In the genomic region with DNA sequence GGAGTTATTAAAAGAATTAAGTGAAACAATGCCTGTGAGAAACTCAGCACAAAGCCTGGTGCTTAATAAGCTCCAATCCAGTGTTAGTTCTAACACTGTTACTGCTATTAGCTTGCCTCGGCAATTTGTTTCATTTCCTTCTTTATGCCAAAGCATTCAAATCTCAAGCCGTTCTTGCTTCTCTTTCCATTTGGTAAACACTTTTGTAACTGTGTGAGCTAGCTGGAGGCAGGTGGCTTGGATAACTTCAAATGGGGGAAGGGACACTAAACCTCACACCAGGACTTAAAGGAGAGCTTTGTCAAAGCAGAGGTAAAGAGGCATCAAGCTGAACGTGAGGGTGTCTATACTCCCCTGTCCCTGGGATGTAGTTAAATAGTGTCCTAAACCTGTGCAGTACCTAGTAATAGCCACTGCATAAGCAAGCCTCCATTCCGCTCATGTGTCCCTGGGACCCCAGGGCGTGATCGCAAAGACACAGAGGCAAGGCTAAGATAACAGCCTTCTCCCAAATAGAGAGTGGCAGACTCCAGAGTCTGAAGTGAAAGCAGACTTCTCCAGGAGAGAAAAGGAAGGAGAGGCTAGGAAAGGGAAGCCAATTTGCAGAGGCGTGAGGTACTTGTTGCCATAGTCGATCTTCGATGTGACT, we compare ENCODE assay signal across 23 mouse cellular contexts. TPM values are rescaled to one million over a fixed set of nuclear protein-coding genes. Genes with fewer than 3 reads are reported as not detected.
DNase-seq lines count a peak whose midpoint lies in the region; ATAC-seq lines count a peak whose summit lies in the region.
"Had no signal": no experiment of that assay in that cellular context is flagged by ENCODE, and none has a peak within 500 bp of the region (broad histone marks: within the 10 kb centered on the region; RNA-seq: fewer than 3 reads in every experiment).

No protein-coding gene starts in this region.

- H3K27me3 ChIP-seq in liver, embryonic 11.5 days (replicated peaks; ENCODE audit: control insufficient read depth, insufficient read depth, low read length): no peaks in the 10 kb centered on the region
- no peaks in the 10 kb centered on the region for H3K27me3 ChIP-seq in liver, embryonic 15.5 days
- H3K27me3 ChIP-seq: embryonic facial prominence, embryonic 12.5 days; forebrain, embryonic 12.5 days; heart, embryonic 15.5 days; hindbrain, embryonic 15.5 days had no signal

- H3K9ac ChIP-seq in liver, embryonic 11.5 days (ENCODE audit: low read depth, low read length): no peak overlapping the region
- no peak overlapping the region for H3K9ac ChIP-seq in liver, embryonic 15.5 days
- H3K9ac ChIP-seq: embryonic facial prominence, embryonic 12.5 days; forebrain, embryonic 12.5 days; heart, embryonic 15.5 days; hindbrain, embryonic 15.5 days had no signal

- H3K27ac ChIP-seq in liver, embryonic 11.5 days (ENCODE audit: low read depth, low read length): no peak overlapping the region
- no peak overlapping the region for H3K27ac ChIP-seq in liver, embryonic 15.5 days (replicated peaks)
- H3K27ac ChIP-seq: embryonic facial prominence, embryonic 12.5 days; forebrain, embryonic 12.5 days; heart, adult 2 months; heart, embryonic 15.5 days; hindbrain, embryonic 10.5 days; hindbrain, embryonic 15.5 days had no signal

- DNase-seq in heart, adult 11 months: peak; percentile 34
- no peak for DNase-seq in heart, adult 18-20 months
- DNase-seq in ZHBTc4 (ENCODE audit: low read depth, low spot score): peak; percentile 5
- DNase-seq in liver, embryonic 11.5 days (ENCODE audit: low spot score): no peak
- no peak for DNase-seq in left cerebral cortex, postnatal 10 days (ENCODE audit: extremely low spot score in 1 of 2, low spot score in 2 of 2)
- DNase-seq in adrenal gland, postnatal 36 days: no peak
- no peak for DNase-seq in gastrocnemius, adult 8-10 months (ENCODE audit: low spot score in 2 of 2)
- DNase-seq: adrenal gland, adult 8-10 months; cerebellum, adult 18-20 months; cerebellum, adult 9-11 months; gastrocnemius, postnatal 14 days; heart, adult 2 months; heart, postnatal 14 days had no signal

- 0 out of 2 replicates have a peak, but pooled peaks cover 2% of the 10 kb centered on the region for H3K4me1 ChIP-seq in liver, embryonic 11.5 days (replicated peaks; ENCODE audit: control insufficient read depth, insufficient read depth, low read length)
- H3K4me1 ChIP-seq in liver, embryonic 15.5 days (replicated peaks): peaks cover 12% of the 10 kb centered on the region; the same call in 1 of the 2 replicates
- H3K4me1 ChIP-seq: embryonic facial prominence, embryonic 12.5 days; heart, embryonic 15.5 days; hindbrain, embryonic 15.5 days had no signal

- H3K9me3 ChIP-seq in liver, embryonic 11.5 days (ENCODE audit: control insufficient read depth, low read length): no peaks in the 10 kb centered on the region
- no peaks in the 10 kb centered on the region for H3K9me3 ChIP-seq in liver, embryonic 15.5 days (replicated peaks)
- H3K9me3 ChIP-seq: embryonic facial prominence, embryonic 12.5 days; forebrain, embryonic 12.5 days; heart, embryonic 15.5 days; hindbrain, embryonic 10.5 days; hindbrain, embryonic 15.5 days had no signal

- peak; percentile 57; the same call in 1 of the 2 replicates for ATAC-seq in liver, embryonic 11.5 days (replicated peaks; ENCODE audit: low FRiP score)
- ATAC-seq in liver, embryonic 15.5 days (ENCODE audit: insufficient read depth): 0 out of 2 replicates have a peak, but pooled peaks have one; percentile 22
- ATAC-seq: forebrain, embryonic 16.5 days; intestine, embryonic 16.5 days; Patski had no signal

- H3K4me3 ChIP-seq in liver, embryonic 11.5 days (ENCODE audit: low read depth, low read length): no peak overlapping the region
- H3K4me3 ChIP-seq in liver, embryonic 15.5 days (replicated peaks): no peak overlapping the region
- H3K4me3 ChIP-seq: embryonic facial prominence, embryonic 12.5 days; forebrain, embryonic 12.5 days; heart, adult 2 months; heart, embryonic 15.5 days; hindbrain, embryonic 10.5 days; hindbrain, embryonic 15.5 days had no signal

- H3K36me3 ChIP-seq in liver, embryonic 11.5 days (ENCODE audit: control insufficient read depth, insufficient read depth, low read length): no peaks in the 10 kb centered on the region
- H3K36me3 ChIP-seq in liver, embryonic 15.5 days (replicated peaks): no peaks in the 10 kb centered on the region
- H3K36me3 ChIP-seq: embryonic facial prominence, embryonic 12.5 days; forebrain, embryonic 12.5 days; heart, embryonic 15.5 days; hindbrain, embryonic 10.5 days; hindbrain, embryonic 15.5 days had no signal

- intact Hi-C loops in left cerebral cortex, postnatal 10 days (cut with DNase I): no loop called here

- 82% methylated on average over 9 of the region's 9 CpGs for WGBS in liver, embryonic 11.5 days
- 68% methylated on average over 9 of the region's 9 CpGs for WGBS in liver, embryonic 15.5 days (ENCODE audit: insufficient replicate concordance)

- no peak overlapping the region for H3K4me2 ChIP-seq in liver, embryonic 11.5 days
- no peak overlapping the region for H3K4me2 ChIP-seq in liver, embryonic 15.5 days
- H3K4me2 ChIP-seq: embryonic facial prominence, embryonic 12.5 days; forebrain, embryonic 12.5 days; heart, embryonic 11.5 days; heart, embryonic 15.5 days; hindbrain, embryonic 15.5 days had no signal

RNA-seq across cellular contexts. Expression of gene Dock2, which starts 56.9 kb away (rescaled TPM):
- 1 to 10 TPM; 1.9 to 6.0 TPM for total RNA-seq in heart, adult 18-20 months (2021)
- 6.6 and 7.8 TPM in 2 replicates for polyA plus RNA-seq in liver, embryonic 11.5 days (2014; fragmentation: Nextera tagmentation; extraction: Ambion mirVana)
- 4.6 and 5.1 TPM in 2 replicates for polyA plus RNA-seq in liver, embryonic 15.5 days (2015; fragmentation: Nextera tagmentation; extraction: Ambion mirVana)
- total RNA-seq in left cerebral cortex, postnatal 10 days (2021): 1 to 10 TPM; 3.5 to 3.6 TPM
- total RNA-seq in adrenal gland, postnatal 36 days (2021): 1 to 10 TPM; 2.5 to 3.9 TPM
- total RNA-seq in gastrocnemius, adult 8-10 months (2022): under 1 TPM; 0.39 to 0.67 (median 0.50) TPM
- polyA plus RNA-seq: Patski had no signal

Comparison
In these comparisons a context has a peak if more than half of its experiments do, and no peak if none do; other contexts are left out.
1. DNase-seq: peak in heart, adult 11 months (single experiment) and ZHBTc4 (single experiment); none in heart, adult 18-20 months (0 of 2), liver, embryonic 11.5 days (single experiment), left cerebral cortex, postnatal 10 days (0 of 2), adrenal gland, postnatal 36 days (0 of 2) and gastrocnemius, adult 8-10 months (0 of 2).